Comparison of ENCODE assay signal across 21 mouse cellular contexts in the genomic region with DNA sequence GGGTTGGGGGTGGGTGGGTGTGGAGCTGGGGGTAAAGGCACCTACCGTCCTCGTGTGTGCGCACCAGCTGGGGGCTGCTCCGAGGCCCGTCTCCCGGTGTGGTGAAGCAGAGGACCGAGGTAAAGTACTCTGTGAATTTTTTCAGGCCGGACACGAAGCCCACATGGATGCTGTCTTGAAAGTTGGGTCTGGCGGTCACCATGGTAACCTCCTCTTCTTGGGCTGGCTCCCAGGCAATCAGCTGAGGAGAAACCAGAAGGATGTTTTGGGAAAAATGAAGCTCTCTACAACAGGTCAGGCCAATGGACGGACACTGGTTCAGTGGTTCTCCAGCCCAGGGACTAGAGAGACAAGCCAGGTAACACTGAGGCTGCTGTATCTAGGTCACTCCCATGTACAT.
"Had no signal": no experiment of that assay in that cellular context is flagged by ENCODE, and none has a peak within 500 bp of the region (broad histone marks: within the 10 kb centered on the region; RNA-seq: fewer than 3 reads in every experiment).

No protein-coding gene starts in this region.

- H3K9ac ChIP-seq: liver, embryonic 13.5 days; midbrain, embryonic 12.5 days; midbrain, embryonic 15.5 days; neural tube, embryonic 12.5 days; neural tube, embryonic 15.5 days; stomach, embryonic 15.5 days had no signal

- DNase-seq: kidney, adult 2 months; kidney, postnatal 25 days; layer of hippocampus, adult 9-11 months; liver, embryonic 13.5 days; lung, adult 2 months; lung, postnatal 14 days; lung, postnatal 4 days; right cerebral cortex, adult 18-20 months; spleen, adult 18-20 months; thymus, adult 2 months; thymus, postnatal 14 days; thymus, postnatal 4 days had no signal

- H3K4me1 ChIP-seq: liver, embryonic 13.5 days; midbrain, embryonic 15.5 days; neural tube, embryonic 12.5 days; neural tube, embryonic 15.5 days; stomach, embryonic 15.5 days had no signal

- H3K4me3 ChIP-seq: layer of hippocampus, adult 2 months; left cerebral cortex, adult 2 months; liver, embryonic 13.5 days; midbrain, embryonic 12.5 days; midbrain, embryonic 15.5 days; neural tube, embryonic 12.5 days; neural tube, embryonic 15.5 days; stomach, embryonic 15.5 days had no signal

- H3K27me3 ChIP-seq: liver, embryonic 13.5 days; midbrain, embryonic 12.5 days; midbrain, embryonic 15.5 days; neural tube, embryonic 12.5 days; neural tube, embryonic 15.5 days; stomach, embryonic 15.5 days had no signal

- ATAC-seq: intestine, postnatal 0 days; midbrain, embryonic 15.5 days had no signal

- H3K4me2 ChIP-seq: liver, embryonic 13.5 days; midbrain, embryonic 12.5 days; midbrain, embryonic 15.5 days; neural tube, embryonic 12.5 days; neural tube, embryonic 15.5 days; stomach, embryonic 15.5 days had no signal

- H3K27ac ChIP-seq: kidney, postnatal 0 days; layer of hippocampus, adult 2 months; left cerebral cortex, adult 2 months; liver, embryonic 13.5 days; midbrain, embryonic 12.5 days; midbrain, embryonic 15.5 days; neural tube, embryonic 12.5 days; neural tube, embryonic 15.5 days; stomach, embryonic 15.5 days had no signal

- H3K9me3 ChIP-seq: liver, embryonic 13.5 days; midbrain, embryonic 12.5 days; midbrain, embryonic 15.5 days; neural tube, embryonic 12.5 days; neural tube, embryonic 15.5 days; stomach, embryonic 15.5 days had no signal

- H3K36me3 ChIP-seq: liver, embryonic 13.5 days; stomach, embryonic 15.5 days had no signal
